ENCODE assay signal across 14 mouse cellular contexts in genomic region chr16:25835301-25835700, GRCm38 (mm10).
"Had no signal": no experiment of that assay in that cellular context is flagged by ENCODE, and none has a peak within 500 bp of the region (broad histone marks: within the 10 kb centered on the region; RNA-seq: fewer than 3 reads in every experiment).

No protein-coding gene starts in this region.

- H3K9me3 ChIP-seq: kidney, embryonic 15.5 days; limb, embryonic 12.5 days; neural tube, embryonic 13.5 days had no signal

- H3K4me1 ChIP-seq: kidney, embryonic 15.5 days; neural tube, embryonic 13.5 days had no signal

- H3K4me2 ChIP-seq: kidney, embryonic 15.5 days; limb, embryonic 12.5 days; neural tube, embryonic 13.5 days had no signal

- DNase-seq: kidney, adult 2 months; kidney, postnatal 14 days; layer of hippocampus, postnatal 36 days; lung, adult 18-20 months; midbrain, embryonic 14.5 days; retina, postnatal 1 day; right cerebral cortex, postnatal 4 days; spleen, adult 18-20 months; thymus, adult 18-20 months; thymus, postnatal 14 days had no signal

- H3K4me3 ChIP-seq: kidney, embryonic 15.5 days; limb, embryonic 12.5 days; neural tube, embryonic 13.5 days had no signal

- H3K9ac ChIP-seq: kidney, embryonic 15.5 days; limb, embryonic 12.5 days; liver, embryonic 14.5 days; neural tube, embryonic 13.5 days had no signal

- H3K36me3 ChIP-seq: kidney, embryonic 15.5 days; limb, embryonic 12.5 days; neural tube, embryonic 13.5 days had no signal

- H3K27me3 ChIP-seq: kidney, embryonic 15.5 days; limb, embryonic 12.5 days; neural tube, embryonic 13.5 days had no signal

- H3K27ac ChIP-seq: kidney, embryonic 15.5 days; limb, embryonic 12.5 days; liver, embryonic 14.5 days; neural tube, embryonic 13.5 days had no signal
